Mouse (Mus musculus) 3T3-L1 (cell line): Measurements from ENCODE around the gene Cisd3.
A peak's percentile ranks its signal among the peaks of the same experiment; 100 is the strongest.
"Not testable (repeated sequence)": the region's sequence is repeated elsewhere in the genome, so short reads cannot be mapped to it uniquely, and the experiment has no call there.

Experiments
- DNase-seq: peaks from one replicate; pipeline ENCODE4 v3.0.0-alpha.2; 2015; ENCODE audit warnings: low read depth, low spot score

Cisd3 gene

GRCm38 (mm10) chr11:97711200-97711900 is 25.7 kb downstream of the Cisd3 start:
- no peak for DNase-seq

GRCm38 (mm10) chr11:97712286-97712685 is 26.7 kb downstream of the Cisd3 start:
- no peak for DNase-seq

- no peak for DNase-seq
Observed at GRCm38 (mm10) chr11:97713896-97714295, 28.3 kb downstream of the Cisd3 start.

- peak; percentile 51 for DNase-seq
Observed at GRCm38 (mm10) chr11:97714356-97714755, 28.7 kb downstream of the Cisd3 start.

- peak; percentile 78 for DNase-seq
Observed at GRCm38 (mm10) chr11:97714784-97715760, 29.4 kb downstream of the Cisd3 start.

- DNase-seq = no peak
Observed at GRCm38 (mm10) chr11:97716021-97716420, 30.4 kb downstream of the Cisd3 start.

GRCm38 (mm10) chr11:97717369-97718280 is 32.0 kb downstream of the Cisd3 start:
- DNase-seq = no peak

GRCm38 (mm10) chr11:97718281-97718860 is 32.7 kb downstream of the Cisd3 start:
- no peak for DNase-seq

GRCm38 (mm10) chr11:97719041-97719440 is 33.4 kb downstream of the Cisd3 start:
- DNase-seq = no peak

- no peak for DNase-seq
Observed at GRCm38 (mm10) chr11:97721338-97721737, 35.7 kb downstream of the Cisd3 start.

- DNase-seq = no peak
Observed at GRCm38 (mm10) chr11:97723709-97724108, 38.1 kb downstream of the Cisd3 start.

- no peak for DNase-seq
Observed at GRCm38 (mm10) chr11:97728311-97728710, 42.7 kb downstream of the Cisd3 start.

- no peak for DNase-seq
Observed at GRCm38 (mm10) chr11:97728730-97729129, 43.1 kb downstream of the Cisd3 start.

GRCm38 (mm10) chr11:97733689-97734088 is 48.1 kb downstream of the Cisd3 start:
- DNase-seq = no peak

GRCm38 (mm10) chr11:97734810-97735209 is 49.2 kb downstream of the Cisd3 start:
- DNase-seq = not testable (repeated sequence)

GRCm38 (mm10) chr11:97736645-97737044 is 51.0 kb downstream of the Cisd3 start:
- DNase-seq = no peak

- DNase-seq = peak; percentile 66
Observed at GRCm38 (mm10) chr11:97737600-97737999, 52.0 kb downstream of the Cisd3 start.
